Mouse (Mus musculus) G1E (cell line): Measurements from ENCODE around the gene Ppard.

Experiments used
- CTCF ChIP-seq: IDR thresholded peaks from 2 replicates; pipeline ENCODE4 v1.5.1; 2012; ENCODE audit warnings: low read depth, low read length, inconsistent platforms, mixed read lengths
- GATA1 ChIP-seq: IDR thresholded peaks from 2 replicates; pipeline ENCODE4 v1.6.1; 2012; ENCODE audit warnings: borderline replicate concordance, low read length, inconsistent platforms, mixed read lengths
- POLR2AphosphoS5 ChIP-seq: IDR thresholded peaks from 2 replicates; pipeline ENCODE4 v1.6.1; 2012; ENCODE audit warnings: low read depth, low read length, inconsistent platforms; ENCODE audit not compliant: insufficient replicate concordance
- TAL1 ChIP-seq: conservative IDR thresholded peaks from 2 replicates; pipeline ENCODE4 v1.6.1; 2012; ENCODE audit warnings: low read depth, low read length, inconsistent platforms, mixed read lengths

DNA sequence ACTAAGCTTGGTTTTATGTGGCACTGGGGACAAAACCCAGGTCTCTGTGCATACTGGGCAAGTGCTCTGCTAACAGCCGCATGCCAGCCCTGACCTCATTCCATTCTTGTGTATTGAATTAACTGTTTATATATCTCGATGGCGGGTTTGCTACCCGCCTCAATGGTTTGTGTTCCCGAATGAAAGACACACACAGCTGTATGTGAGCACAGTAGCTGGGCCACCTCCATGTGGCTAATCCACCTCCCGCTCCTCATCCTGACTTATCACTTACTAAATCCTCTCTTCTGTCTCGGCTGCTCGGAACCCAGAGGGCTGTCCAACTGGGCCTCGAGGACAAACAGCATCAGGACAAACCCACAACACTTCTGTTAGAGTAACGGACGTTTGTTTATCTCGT is 16.6 kb downstream of the Ppard start:
- TF ChIP-seq CTCF, result no peak
- no peak for TF ChIP-seq GATA1
- no peak for TF ChIP-seq POLR2AphosphoS5
- no peak for TF ChIP-seq TAL1
